Mouse (Mus musculus): ENCODE measurements around the gene Mrpl23.

DNA sequence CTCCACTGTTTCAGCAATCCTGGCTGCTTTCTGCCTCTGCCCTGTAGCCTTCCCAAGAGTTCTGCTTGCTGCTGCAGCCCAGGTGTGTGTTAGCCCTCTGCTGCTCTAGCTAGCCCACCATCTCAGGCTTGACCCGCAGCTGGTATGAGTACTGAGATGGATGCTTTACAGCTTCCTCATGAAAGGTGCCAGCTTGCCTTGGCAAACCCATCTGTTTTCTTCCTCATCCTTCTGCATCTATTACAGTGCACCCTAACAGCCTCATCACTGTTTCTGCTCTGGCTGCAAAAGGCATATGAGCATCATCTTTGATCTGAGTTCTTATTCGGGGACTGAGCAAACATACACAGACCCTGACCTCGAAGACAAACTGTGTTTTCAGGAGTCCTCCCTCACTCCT, 53.4 kb downstream of the Mrpl23 start:
- no peak for TF ChIP-seq CTCF (IDR thresholded peaks at IDR 0.05; ENCODE audit: control insufficient read depth, insufficient read depth, insufficient replicate concordance, low read depth, low read length)
- TF ChIP-seq POLR2A (IDR thresholded peaks at IDR 0.05; ENCODE audit: control insufficient read depth, low read depth, low read length), result no peak
